Mouse (Mus musculus) MEL (cell line): ENCODE measurements around the gene Tmem164. TPM values are rescaled to one million over a fixed set of nuclear protein-coding genes. Genes with fewer than 3 reads are reported as not detected.

Source experiments
- DNase-seq: peaks from one replicate; pipeline ENCODE4 v3.0.0; 2011; ENCODE audit warnings: low read depth, low spot score
- H3K27ac ChIP-seq: 2 replicates; pipeline ENCODE4 v1.5.1; 2012; ENCODE audit warnings: low read depth, mild to moderate bottlenecking, control low read depth, low read length, moderate library complexity; ENCODE audit not compliant: control insufficient read depth
- H3K27me3 ChIP-seq, 2 experiments: fragments of 150-350 bp in 1 of 2; sonication (generic) in 1 of 2; 2 replicates each; pipeline ENCODE4 v1.6.1; 2012; ENCODE audit warnings: low read length in 2 of 2, mild to moderate bottlenecking in 2 of 2, improper control_type of control experiment in 1 of 2, moderate library complexity in 1 of 2; ENCODE audit not compliant: insufficient read depth in 2 of 2, control insufficient read depth in 1 of 2
- H3K36me3 ChIP-seq, 2 experiments: 2 replicates each; pipeline ENCODE4 v1.6.1; 2012 to 2014; ENCODE audit warnings: low read length in 2 of 2, improper control_type of control experiment in 1 of 2, inconsistent platforms in 1 of 2, mild to moderate bottlenecking in 1 of 2; ENCODE audit not compliant: insufficient read depth in 2 of 2, control insufficient read depth in 1 of 2
- H3K4me1 ChIP-seq, 2 experiments: fragments of 150-350 bp in 1 of 2; sonication (generic) in 1 of 2; 2 replicates each; pipeline ENCODE4 v1.6.1; 2012; ENCODE audit warnings: low read length in 2 of 2, improper control_type of control experiment in 1 of 2, mild to moderate bottlenecking in 1 of 2; ENCODE audit not compliant: insufficient read depth in 2 of 2, control insufficient read depth in 1 of 2
- H3K4me3 ChIP-seq, 2 experiments: fragments of 150-350 bp in 1 of 2; sonication (generic) in 1 of 2; 2 replicates each; pipeline ENCODE4 v1.5.1; 2012; ENCODE audit warnings: low read depth in 2 of 2, low read length in 2 of 2, mild to moderate bottlenecking in 2 of 2, moderate library complexity in 2 of 2, control low read depth in 1 of 2, improper control_type of control experiment in 1 of 2; ENCODE audit not compliant: control insufficient read depth in 1 of 2, insufficient read depth in 1 of 2
- H3K79me2 ChIP-seq: 2 replicates; pipeline ENCODE4 v1.6.1; 2012; ENCODE audit warnings: mild to moderate bottlenecking, low read length, moderate library complexity; ENCODE audit not compliant: control insufficient read depth, poor library complexity, insufficient read depth
- H3K9ac ChIP-seq: 2 replicates; pipeline ENCODE4 v1.6.1; 2012; ENCODE audit warnings: low read depth, mild to moderate bottlenecking, control low read depth, low read length, moderate library complexity; ENCODE audit not compliant: control insufficient read depth, poor library complexity, severe bottlenecking
- H3K9me3 ChIP-seq: fragments of 150-350 bp; sonication (generic); replicated peaks from 2 replicates; pipeline ENCODE4 v1.6.1; 2012; ENCODE audit warnings: mild to moderate bottlenecking, low read length, improper control_type of control experiment, moderate library complexity; ENCODE audit not compliant: insufficient read depth
- BHLHE40 ChIP-seq: IDR thresholded peaks from 2 replicates; pipeline ENCODE4 v1.6.1; 2012; ENCODE audit warnings: low read depth, mild to moderate bottlenecking, inconsistent platforms, low read length, improper control_type of control experiment, borderline replicate concordance
- CHD1 ChIP-seq: IDR thresholded peaks from 2 replicates; pipeline ENCODE4 v1.6.1; 2012; ENCODE audit warnings: low read depth, mild to moderate bottlenecking, inconsistent platforms, low read length, improper control_type of control experiment
- CHD2 ChIP-seq: IDR thresholded peaks from 2 replicates; pipeline ENCODE4 v1.6.1; 2011; ENCODE audit warnings: low read length, improper control_type of control experiment
- CTCF ChIP-seq, 3 experiments: IDR thresholded peaks in 2 of 3; conservative IDR thresholded peaks in 1 of 3; 2 replicates each; pipeline ENCODE4 v1.5.1; 2011 to 2012; ENCODE audit warnings: low read length in 3 of 3, low read depth in 2 of 3, mild to moderate bottlenecking in 2 of 3, improper control_type of control experiment in 1 of 3, inconsistent platforms in 1 of 3, mixed read lengths in 1 of 3, moderate library complexity in 1 of 3; ENCODE audit not compliant: control insufficient read depth in 1 of 3, insufficient read depth in 1 of 3, poor library complexity in 1 of 3, severe bottlenecking in 1 of 3
- E2F4 ChIP-seq: IDR thresholded peaks from 2 replicates; pipeline ENCODE4 v1.6.1; 2011; ENCODE audit warnings: low read depth, low read length, improper control_type of control experiment, borderline replicate concordance
- ELF1 ChIP-seq: IDR thresholded peaks from 2 replicates; pipeline ENCODE4 v1.6.1; 2014; ENCODE audit warnings: low read depth, mild to moderate bottlenecking, inconsistent platforms, low read length, improper control_type of control experiment, moderate library complexity
- EP300 ChIP-seq, 2 experiments: IDR thresholded peaks; 2 replicates each; pipeline ENCODE4 v1.6.1; 2011; ENCODE audit warnings: improper control_type of control experiment in 2 of 2, low read length in 2 of 2, low read depth in 1 of 2, mild to moderate bottlenecking in 1 of 2
- ETS1 ChIP-seq: IDR thresholded peaks from 2 replicates; pipeline ENCODE4 v1.6.1; 2012; ENCODE audit warnings: low read depth, mild to moderate bottlenecking, inconsistent platforms, low read length, improper control_type of control experiment, moderate library complexity
- GABPA ChIP-seq: IDR thresholded peaks from 2 replicates; pipeline ENCODE4 v1.6.1; 2012; ENCODE audit warnings: low read depth, mild to moderate bottlenecking, inconsistent platforms, low read length, improper control_type of control experiment, moderate library complexity
- GATA1 ChIP-seq: IDR thresholded peaks from 2 replicates; pipeline ENCODE4 v1.6.1; 2011; ENCODE audit warnings: low read depth, low read length, improper control_type of control experiment
- JUND ChIP-seq: IDR thresholded peaks from 2 replicates; pipeline ENCODE4 v1.6.1; 2011; ENCODE audit warnings: low read depth, mild to moderate bottlenecking, improper control_type of control experiment, low read length
- KAT2A ChIP-seq: conservative IDR thresholded peaks from 2 replicates; pipeline ENCODE4 v1.6.1; 2012; ENCODE audit warnings: low read depth, low read length, improper control_type of control experiment, inconsistent platforms
- MAX ChIP-seq: IDR thresholded peaks from 2 replicates; pipeline ENCODE4 v1.6.1; 2011; ENCODE audit warnings: low read length, improper control_type of control experiment
- MAZ ChIP-seq: IDR thresholded peaks from 2 replicates; pipeline ENCODE4 v1.6.1; 2012; ENCODE audit warnings: low read depth, mild to moderate bottlenecking, inconsistent platforms, low read length, improper control_type of control experiment
- MXI1 ChIP-seq: IDR thresholded peaks from 2 replicates; pipeline ENCODE4 v1.6.1; 2011; ENCODE audit warnings: mild to moderate bottlenecking, low read depth, low read length, improper control_type of control experiment
- MYB ChIP-seq: IDR thresholded peaks from 2 replicates; pipeline ENCODE4 v1.6.1; 2011; ENCODE audit warnings: mild to moderate bottlenecking, low read depth, low read length, improper control_type of control experiment
- NELFE ChIP-seq: IDR thresholded peaks from 2 replicates; pipeline ENCODE4 v1.6.1; 2011; ENCODE audit warnings: low read depth, low read length, improper control_type of control experiment
- POLR2AphosphoS5 ChIP-seq: IDR thresholded peaks from 2 replicates; pipeline ENCODE4 v1.6.1; 2012; ENCODE audit warnings: low read depth, borderline replicate concordance, mild to moderate bottlenecking, inconsistent platforms, low read length, moderate library complexity, mixed read lengths
- TAL1 ChIP-seq: IDR thresholded peaks from 2 replicates; pipeline ENCODE4 v1.6.1; 2012; ENCODE audit warnings: mild to moderate bottlenecking, inconsistent platforms, low read length, moderate library complexity, mixed read lengths
- TBP ChIP-seq: IDR thresholded peaks from 2 replicates; pipeline ENCODE4 v1.8.0; 2011; ENCODE audit warnings: low read depth, low read length, improper control_type of control experiment
- TCF12 ChIP-seq: IDR thresholded peaks from 2 replicates; pipeline ENCODE4 v1.6.1; 2014; ENCODE audit warnings: low read depth, mild to moderate bottlenecking, inconsistent platforms, low read length, improper control_type of control experiment, moderate library complexity
- UBTF ChIP-seq: IDR thresholded peaks from 2 replicates; pipeline ENCODE4 v1.6.1; 2012; ENCODE audit warnings: low read depth, mild to moderate bottlenecking, inconsistent platforms, low read length, improper control_type of control experiment, moderate library complexity, borderline replicate concordance; ENCODE audit not compliant: insufficient read depth
- USF2 ChIP-seq, 2 experiments: IDR thresholded peaks; 2 replicates each; pipeline ENCODE4 v1.6.1; 2011 to 2012; ENCODE audit warnings: improper control_type of control experiment in 2 of 2, low read length in 2 of 2, borderline replicate concordance in 1 of 2, inconsistent platforms in 1 of 2, low read depth in 1 of 2, mild to moderate bottlenecking in 1 of 2; ENCODE audit not compliant: insufficient read depth in 1 of 2
- ZC3H11A ChIP-seq: IDR thresholded peaks from 2 replicates; pipeline ENCODE4 v1.6.1; 2012; ENCODE audit warnings: low read depth, mild to moderate bottlenecking, inconsistent platforms, low read length, improper control_type of control experiment
- ZKSCAN1 ChIP-seq: IDR thresholded peaks from 2 replicates; pipeline ENCODE4 v1.6.1; 2012; ENCODE audit warnings: low read depth, mild to moderate bottlenecking, inconsistent platforms, low read length, improper control_type of control experiment, moderate library complexity
- polyA plus RNA-seq, 2 experiments: library from polyadenylated mRNA; stranded (reverse) in 1 of 2; unstranded in 1 of 2; fragments of >175 nt in 1 of 2; fragments of >200 nt in 1 of 2; gene quantifications; 2 replicates each; pipeline versions ENCODE4 v1.2.1 to v1.2.4; 2012; ENCODE audit warnings: low replicate concordance in 2 of 2, low read depth in 1 of 2; ENCODE audit not compliant: insufficient read length in 2 of 2, insufficient read depth in 1 of 2, missing spikeins in 1 of 2
- total RNA-seq: library from RNA; depleted of rRNA; stranded (reverse); fragments of 300-350 nt; gene quantifications from 2 replicates; pipeline ENCODE4 v1.2.3, GENCODE M21; 2012

The Tmem164 gene
- total and polyA plus RNA-seq, 3 experiments, result 34.3 to 92.4 (median 72.8) TPM

- H3K9ac ChIP-seq, result no peak overlapping the region
- H3K4me1 ChIP-seq, result peaks cover 7 to 24% of the 10 kb centered on the region in 2 experiments; a peak in 3 of 4 replicates
- H3K4me3 ChIP-seq, result no peak overlapping the region
- no peak overlapping the region for H3K27ac ChIP-seq
- no peak for TF ChIP-seq CHD2
- no peak for TF ChIP-seq NELFE
- TF ChIP-seq GABPA, result no peak
- no peak for TF ChIP-seq USF2 (IDR thresholded peaks at IDR 0.05; ENCODE audit: borderline replicate concordance in 1 of 2, insufficient read depth in 1 of 2, low read depth in 1 of 2, low read length in 2 of 2)
- TF ChIP-seq GATA1, result no peak
- TF ChIP-seq TAL1, result no peak
- TF ChIP-seq UBTF, result no peak
- no peak for TF ChIP-seq JUND
- TF ChIP-seq ZKSCAN1, result no peak
- no peak for TF ChIP-seq ELF1
- TF ChIP-seq MXI1, result no peak
- TF ChIP-seq POLR2AphosphoS5, result no peak
- TF ChIP-seq, all 39 proteins: peak for 0
- no peak for DNase-seq
- Histone ChIP-seq H3K9me3 (no peaks in the 10 kb centered on the region), H3K27me3 (no peaks in the 10 kb centered on the region), H3K79me2 (peaks cover 3% of the 10 kb centered on the region), H3K36me3 (peaks cover 3 to 23% of the 10 kb centered on the region in 2 experiments; a peak in 3 of 4 replicates)
Measured at GRCm38 (mm10) chrX:142832221-142832620, 151.0 kb downstream of the Tmem164 start.

GRCm38 (mm10) chrX:142833164-142833796 lies 152.1 kb downstream of the Tmem164 start:
- TF ChIP-seq CHD1 (no peak), CTCF (IDR thresholded peaks at IDR 0.05 in 2 of 3, conservative IDR thresholded peaks at IDR 0.05 in 1 of 3; ENCODE audit: control insufficient read depth in 1 of 3, insufficient read depth in 1 of 3, low read depth in 2 of 3, low read length in 3 of 3, poor library complexity in 1 of 3, severe bottlenecking in 1 of 3) (no peak), EP300 (IDR thresholded peaks at IDR 0.05; ENCODE audit: low read depth in 1 of 2, low read length in 2 of 2) (no peak), TCF12 (no peak), MYB (no peak), JUND (no peak), MAX (no peak), GATA1 (no peak), E2F4 (no peak), GABPA (no peak), ZC3H11A (no peak), KAT2A (no peak), MAZ (no peak), TBP (no peak), CHD2 (no peak), ZKSCAN1 (no peak), ETS1 (no peak), BHLHE40 (no peak)
- peaks cover 3% of the 10 kb centered on the region for H3K79me2 ChIP-seq
- H3K4me1 ChIP-seq, result peaks cover 7 to 21% of the 10 kb centered on the region in 2 experiments; a peak in 3 of 4 replicates
- H3K36me3 ChIP-seq, result peaks cover 5 to 19% of the 10 kb centered on the region in 2 experiments; a peak in 3 of 4 replicates
- no peak overlapping the region for H3K9ac ChIP-seq
- H3K4me3 ChIP-seq, result no peak overlapping the region
- H3K27ac ChIP-seq, result no peak overlapping the region
- no peaks in the 10 kb centered on the region for H3K9me3 ChIP-seq
- no peaks in the 10 kb centered on the region for H3K27me3 ChIP-seq
- DNase-seq, result no peak
